Mouse (Mus musculus): ENCODE results near the gene Clec4a1.
A peak's percentile ranks its signal among the peaks of the same experiment; 100 is the strongest.

Gene Clec4a1

DNA sequence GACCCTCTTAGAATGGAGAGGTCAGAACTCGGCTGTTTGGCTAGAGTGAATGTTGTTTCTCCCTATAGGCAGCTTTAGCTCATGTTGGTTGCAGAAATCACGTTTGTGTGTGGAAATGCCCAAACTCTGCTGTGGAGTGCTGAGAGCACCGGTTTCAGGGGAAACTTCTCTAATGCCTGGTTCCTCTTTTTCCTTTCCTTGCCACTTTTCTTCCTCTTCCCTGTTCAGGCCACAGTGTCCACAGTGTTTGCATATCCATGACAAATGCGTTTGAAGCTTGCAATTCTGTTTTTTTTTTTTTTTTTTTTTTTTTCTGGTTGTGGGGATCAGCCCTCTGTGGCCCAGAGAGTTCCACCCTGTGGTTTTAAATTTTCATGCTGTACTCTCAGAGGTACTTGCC is at the start of gene Clec4a1:
TSS of gene Clec4a1 (plus strand) at position 398 of the 400 bp plus-strand sequence.
- no peak for DNase-seq (ENCODE audit: extremely low read depth, insufficient read length, low spot score)

DNA sequence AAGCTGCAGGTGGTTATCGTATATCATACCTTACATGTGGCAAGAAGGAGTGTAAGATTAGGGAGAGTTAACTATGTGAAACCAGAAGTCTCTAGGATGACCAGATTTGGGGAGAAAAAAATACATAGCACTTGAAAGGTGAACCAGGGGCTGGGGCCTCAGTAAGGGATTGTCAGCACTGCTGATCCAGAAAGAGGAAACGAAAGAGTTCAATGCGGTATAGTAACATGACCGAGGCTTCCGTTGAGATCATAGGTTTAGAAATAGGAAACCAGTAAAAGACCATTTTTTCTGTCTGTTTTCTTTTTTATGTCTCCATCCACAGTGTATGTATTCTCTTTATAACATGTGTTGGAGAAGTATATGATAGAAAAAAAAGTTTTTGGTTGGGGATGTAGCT is 48.8 kb upstream of the Clec4a1 start:
- DNase-seq (ENCODE audit: extremely low read depth, insufficient read length, low spot score) = no peak

GRCm38 (mm10) chr6:122873871-122874719 is 47.6 kb upstream of the Clec4a1 start, which contains the start of gene Necap1:
Gene Necap1, plus strand, starts transcription at chr6:122874474.
- peak; percentile 94 for DNase-seq (ENCODE audit: extremely low read depth, insufficient read length, low spot score)

- no peak for DNase-seq (ENCODE audit: extremely low read depth, insufficient read length, low spot score)
These were observed 46.8 kb upstream of the Clec4a1 start for GRCm38 (mm10) chr6:122874720-122875389.

DNA sequence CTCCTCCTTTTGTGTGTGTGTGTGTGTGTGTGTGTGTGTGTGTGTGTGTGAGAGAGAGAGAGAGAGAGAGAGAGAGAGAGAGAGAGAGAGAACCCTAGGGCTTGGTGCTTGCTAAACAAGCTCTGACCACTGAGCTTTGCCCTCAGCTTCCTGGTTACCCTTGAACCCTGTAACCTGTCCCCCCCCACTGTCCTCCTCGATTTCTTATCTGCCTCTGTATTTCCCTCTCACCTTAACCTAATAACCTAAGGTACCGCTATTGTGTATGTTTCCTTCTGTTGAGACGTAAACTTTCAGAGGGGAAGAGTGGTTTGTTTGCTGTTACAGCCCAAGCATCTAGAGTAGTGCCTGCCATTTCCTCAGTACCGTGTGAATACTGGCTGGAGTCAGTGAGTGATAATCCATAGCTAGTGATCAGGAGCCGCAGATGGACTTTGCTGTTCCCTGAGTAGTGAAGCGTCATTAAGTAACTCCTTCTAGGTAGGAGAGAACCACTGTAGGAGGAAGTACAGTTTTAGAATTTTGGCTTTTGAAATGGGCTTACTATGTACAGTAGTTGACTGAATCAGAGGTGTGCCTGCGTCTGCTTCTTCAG is 42.4 kb upstream of the Clec4a1 start:
- DNase-seq (ENCODE audit: extremely low read depth, insufficient read length, low spot score) = no peak

DNA sequence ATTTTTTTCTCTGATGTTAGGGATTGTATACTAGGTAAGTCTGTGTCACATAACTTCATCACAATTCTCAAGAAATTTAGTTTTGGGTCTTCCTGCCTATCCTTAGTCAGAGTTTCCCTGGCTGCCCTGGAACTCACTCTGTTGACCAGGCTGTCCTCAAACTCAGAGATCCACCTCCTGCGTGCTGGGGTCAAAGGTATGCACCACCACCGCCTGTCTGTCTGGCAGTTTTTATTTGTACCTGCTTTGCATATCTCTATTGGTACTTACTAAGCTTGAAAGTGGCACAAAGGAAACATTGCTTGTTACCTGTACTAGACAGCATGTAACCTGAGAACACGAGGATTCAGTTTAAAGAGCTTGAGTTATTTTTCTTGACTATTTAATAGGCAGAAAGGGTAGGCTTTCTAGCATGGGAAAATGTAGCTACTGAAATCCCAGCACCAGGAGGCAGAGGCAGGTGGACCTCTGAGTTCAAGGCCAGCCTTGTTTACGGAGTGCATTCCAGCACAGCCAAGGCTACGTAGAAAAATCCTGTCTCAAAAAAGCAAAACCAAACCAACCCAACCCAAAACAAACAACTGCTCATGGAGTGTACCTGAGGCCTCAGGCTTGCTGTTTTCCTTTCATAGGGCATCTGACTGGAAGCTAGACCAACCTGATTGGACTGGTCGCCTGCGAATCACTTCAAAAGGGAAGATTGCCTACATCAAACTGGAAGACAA is 41.7 kb upstream of the Clec4a1 start:
- no peak for DNase-seq (ENCODE audit: extremely low read depth, insufficient read length, low spot score)

- no peak for DNase-seq (ENCODE audit: extremely low read depth, insufficient read length, low spot score)
These were observed 40.4 kb upstream of the Clec4a1 start for GRCm38 (mm10) chr6:122881287-122881686.

GRCm38 (mm10) chr6:122883603-122884002 is 38.0 kb upstream of the Clec4a1 start:
- DNase-seq (ENCODE audit: extremely low read depth, insufficient read length, low spot score) = no peak

- no peak for DNase-seq (ENCODE audit: extremely low read depth, insufficient read length, low spot score)
These were observed 32.0 kb upstream of the Clec4a1 start for GRCm38 (mm10) chr6:122889599-122889998.

DNA sequence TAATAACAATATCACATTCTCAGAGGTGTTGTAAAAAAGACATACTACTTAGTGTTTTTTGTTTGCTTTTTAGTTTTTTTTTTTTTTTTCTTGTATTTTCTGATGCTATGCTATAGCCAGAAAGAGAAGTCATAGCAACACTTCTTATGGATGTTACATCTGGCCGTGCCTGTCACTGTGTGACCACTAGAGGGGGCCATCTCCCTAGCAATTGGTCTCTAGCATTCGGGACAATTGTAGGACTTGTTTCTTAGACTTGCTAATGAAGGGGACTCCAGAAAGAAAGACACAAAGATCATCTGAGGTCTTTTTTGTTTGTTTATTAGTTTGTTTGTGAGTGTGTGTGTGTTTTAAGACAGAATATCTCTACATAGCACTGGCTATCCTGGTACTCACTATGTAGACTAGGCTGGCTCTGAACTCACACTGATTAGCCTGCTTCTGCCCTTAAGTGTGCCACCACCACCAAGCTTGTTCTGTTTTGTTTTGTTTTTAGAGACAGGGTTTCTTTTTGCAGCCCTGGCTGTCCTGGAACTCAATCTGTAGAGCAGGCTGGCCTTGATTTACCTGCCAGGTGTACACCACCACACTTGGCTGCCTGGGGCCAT is 29.1 kb upstream of the Clec4a1 start:
- DNase-seq (ENCODE audit: extremely low read depth, insufficient read length, low spot score) = no peak

- no peak for DNase-seq (ENCODE audit: extremely low read depth, insufficient read length, low spot score)
These were observed 1.7 kb upstream of the Clec4a1 start for GRCm38 (mm10) chr6:122919922-122920321.

DNA sequence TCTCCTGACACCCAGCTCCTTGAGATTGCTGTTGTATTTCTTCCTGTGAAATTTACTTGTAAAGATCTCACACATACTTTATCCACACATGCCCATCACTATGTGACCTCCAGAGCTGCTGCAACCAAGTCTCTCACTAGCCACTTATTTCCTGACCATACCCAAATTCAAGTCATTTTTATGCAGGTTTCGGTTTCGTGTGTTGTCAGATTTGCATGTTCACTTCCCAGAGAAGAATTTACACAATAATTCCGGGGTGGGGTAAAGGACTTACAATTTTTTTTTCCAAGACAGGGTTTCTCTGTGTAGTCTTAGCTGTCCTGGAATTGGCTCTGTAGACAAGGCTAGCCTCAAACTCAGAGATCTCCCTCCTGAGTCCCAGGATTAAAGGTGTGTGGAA is 13.2 kb downstream of the Clec4a1 start:
- DNase-seq (ENCODE audit: extremely low read depth, insufficient read length, low spot score) = no peak

DNA sequence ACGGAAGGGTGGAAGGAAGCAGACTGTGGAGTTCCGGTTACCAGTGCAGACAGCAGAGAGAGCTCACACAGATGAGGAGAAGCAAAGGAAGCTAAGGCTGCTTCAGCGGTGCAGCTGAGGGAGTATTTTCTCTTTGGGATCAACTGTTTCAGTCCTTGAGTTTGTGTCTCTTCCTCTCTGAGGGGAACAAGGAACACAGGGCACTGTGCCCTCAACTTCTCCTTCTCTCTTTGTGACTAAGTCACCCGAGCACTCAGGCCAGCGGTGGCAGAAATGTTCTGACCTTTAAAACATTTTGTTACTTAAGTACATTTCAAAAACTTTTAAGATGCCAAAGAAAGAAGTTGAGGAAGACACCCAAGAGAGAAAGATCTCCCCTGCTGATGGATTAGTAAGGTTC is 18.0 kb downstream of the Clec4a1 start:
- DNase-seq (ENCODE audit: extremely low read depth, insufficient read length, low spot score) = no peak

GRCm38 (mm10) chr6:122946760-122947159 is 25.1 kb downstream of the Clec4a1 start:
- no peak for DNase-seq (ENCODE audit: extremely low read depth, insufficient read length, low spot score)

- no peak for DNase-seq (ENCODE audit: extremely low read depth, insufficient read length, low spot score)
These were observed 30.8 kb downstream of the Clec4a1 start, which contains the start of gene Clec4a3 for GRCm38 (mm10) chr6:122952401-122952800. Gene Clec4a3, plus strand, starts transcription at chr6:122952515.

GRCm38 (mm10) chr6:122964562-122964961 is 42.9 kb downstream of the Clec4a1 start:
- DNase-seq (ENCODE audit: extremely low read depth, insufficient read length, low spot score) = no peak

DNA sequence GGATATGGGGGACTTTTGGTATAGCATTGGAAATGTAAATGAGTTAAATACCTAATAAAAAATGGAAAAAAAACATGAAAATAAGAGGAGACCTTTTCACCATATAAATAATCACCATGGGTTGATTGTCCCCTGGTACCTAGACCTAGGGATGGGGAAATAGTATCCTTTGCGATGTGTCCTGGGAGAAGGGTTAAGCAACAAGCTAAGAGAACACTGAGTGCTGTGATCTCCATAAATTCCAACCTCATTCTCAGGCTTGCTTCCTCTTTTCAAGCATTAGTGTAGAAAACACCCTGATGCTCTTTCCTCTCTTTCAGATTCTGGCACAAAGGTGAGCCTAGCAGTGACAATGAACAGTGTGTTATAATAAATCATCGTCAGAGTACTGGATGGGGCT is 47.4 kb downstream of the Clec4a1 start:
- DNase-seq (ENCODE audit: extremely low read depth, insufficient read length, low spot score) = no peak
